Mouse (Mus musculus): ENCODE data around the gene Tbx4.

GRCm38 (mm10) chr11:85840031-85840802 lies 46.0 kb upstream of the Tbx4 start:
- TF ChIP-seq CTCF (IDR thresholded peaks at IDR 0.05; ENCODE audit: extremely low read depth, insufficient read depth, insufficient read length, insufficient replicate concordance) (no peak), POLR2A (IDR thresholded peaks at IDR 0.05; ENCODE audit: low read depth, low read length) (no peak)
